Mouse (Mus musculus) MEL (cell line): Measurements from ENCODE around the gene Fhdc1. TPM values are rescaled to one million over a fixed set of nuclear protein-coding genes. Genes with fewer than 3 reads are reported as not detected.

Source experiments
- DNase-seq: peaks from one replicate; pipeline ENCODE4 v3.0.0; 2011; ENCODE audit warnings: low read depth, low spot score
- H3K27ac ChIP-seq: 2 replicates; pipeline ENCODE4 v1.5.1; 2012; ENCODE audit warnings: low read depth, mild to moderate bottlenecking, control low read depth, low read length, moderate library complexity; ENCODE audit not compliant: control insufficient read depth
- H3K27me3 ChIP-seq, 2 experiments: fragments of 150-350 bp in 1 of 2; sonication (generic) in 1 of 2; 2 replicates each; pipeline ENCODE4 v1.6.1; 2012; ENCODE audit warnings: low read length in 2 of 2, mild to moderate bottlenecking in 2 of 2, improper control_type of control experiment in 1 of 2, moderate library complexity in 1 of 2; ENCODE audit not compliant: insufficient read depth in 2 of 2, control insufficient read depth in 1 of 2
- H3K36me3 ChIP-seq, 2 experiments: 2 replicates each; pipeline ENCODE4 v1.6.1; 2012 to 2014; ENCODE audit warnings: low read length in 2 of 2, improper control_type of control experiment in 1 of 2, inconsistent platforms in 1 of 2, mild to moderate bottlenecking in 1 of 2; ENCODE audit not compliant: insufficient read depth in 2 of 2, control insufficient read depth in 1 of 2
- H3K4me1 ChIP-seq, 2 experiments: fragments of 150-350 bp in 1 of 2; sonication (generic) in 1 of 2; 2 replicates each; pipeline ENCODE4 v1.6.1; 2012; ENCODE audit warnings: low read length in 2 of 2, improper control_type of control experiment in 1 of 2, mild to moderate bottlenecking in 1 of 2; ENCODE audit not compliant: insufficient read depth in 2 of 2, control insufficient read depth in 1 of 2
- H3K4me3 ChIP-seq, 2 experiments: fragments of 150-350 bp in 1 of 2; sonication (generic) in 1 of 2; 2 replicates each; pipeline ENCODE4 v1.5.1; 2012; ENCODE audit warnings: low read depth in 2 of 2, low read length in 2 of 2, mild to moderate bottlenecking in 2 of 2, moderate library complexity in 2 of 2, control low read depth in 1 of 2, improper control_type of control experiment in 1 of 2; ENCODE audit not compliant: control insufficient read depth in 1 of 2, insufficient read depth in 1 of 2
- H3K79me2 ChIP-seq: 2 replicates; pipeline ENCODE4 v1.6.1; 2012; ENCODE audit warnings: mild to moderate bottlenecking, low read length, moderate library complexity; ENCODE audit not compliant: control insufficient read depth, poor library complexity, insufficient read depth
- H3K9ac ChIP-seq: 2 replicates; pipeline ENCODE4 v1.6.1; 2012; ENCODE audit warnings: low read depth, mild to moderate bottlenecking, control low read depth, low read length, moderate library complexity; ENCODE audit not compliant: control insufficient read depth, poor library complexity, severe bottlenecking
- H3K9me3 ChIP-seq: fragments of 150-350 bp; sonication (generic); replicated peaks from 2 replicates; pipeline ENCODE4 v1.6.1; 2012; ENCODE audit warnings: mild to moderate bottlenecking, low read length, improper control_type of control experiment, moderate library complexity; ENCODE audit not compliant: insufficient read depth
- CTCF ChIP-seq, 3 experiments: IDR thresholded peaks in 2 of 3; conservative IDR thresholded peaks in 1 of 3; 2 replicates each; pipeline ENCODE4 v1.5.1; 2011 to 2012; ENCODE audit warnings: low read length in 3 of 3, low read depth in 2 of 3, mild to moderate bottlenecking in 2 of 3, improper control_type of control experiment in 1 of 3, inconsistent platforms in 1 of 3, mixed read lengths in 1 of 3, moderate library complexity in 1 of 3; ENCODE audit not compliant: control insufficient read depth in 1 of 3, insufficient read depth in 1 of 3, poor library complexity in 1 of 3, severe bottlenecking in 1 of 3
- E2F4 ChIP-seq: IDR thresholded peaks from 2 replicates; pipeline ENCODE4 v1.6.1; 2011; ENCODE audit warnings: low read depth, low read length, improper control_type of control experiment, borderline replicate concordance
- ELF1 ChIP-seq: IDR thresholded peaks from 2 replicates; pipeline ENCODE4 v1.6.1; 2014; ENCODE audit warnings: low read depth, mild to moderate bottlenecking, inconsistent platforms, low read length, improper control_type of control experiment, moderate library complexity
- ETS1 ChIP-seq: IDR thresholded peaks from 2 replicates; pipeline ENCODE4 v1.6.1; 2012; ENCODE audit warnings: low read depth, mild to moderate bottlenecking, inconsistent platforms, low read length, improper control_type of control experiment, moderate library complexity
- JUND ChIP-seq: IDR thresholded peaks from 2 replicates; pipeline ENCODE4 v1.6.1; 2011; ENCODE audit warnings: low read depth, mild to moderate bottlenecking, improper control_type of control experiment, low read length
- MAFK ChIP-seq: IDR thresholded peaks from 2 replicates; pipeline ENCODE4 v1.6.1; 2011; ENCODE audit warnings: low read depth, mild to moderate bottlenecking, low read length, improper control_type of control experiment, borderline replicate concordance
- MYB ChIP-seq: IDR thresholded peaks from 2 replicates; pipeline ENCODE4 v1.6.1; 2011; ENCODE audit warnings: mild to moderate bottlenecking, low read depth, low read length, improper control_type of control experiment
- MYC ChIP-seq: IDR thresholded peaks from 2 replicates; pipeline ENCODE4 v1.6.1; 2011; ENCODE audit warnings: low read depth, mild to moderate bottlenecking, low read length, improper control_type of control experiment, moderate library complexity
- NELFE ChIP-seq: IDR thresholded peaks from 2 replicates; pipeline ENCODE4 v1.6.1; 2011; ENCODE audit warnings: low read depth, low read length, improper control_type of control experiment
- NRF1 ChIP-seq: IDR thresholded peaks from 2 replicates; pipeline ENCODE4 v1.6.1; 2014; ENCODE audit warnings: low read depth, mild to moderate bottlenecking, inconsistent platforms, low read length, improper control_type of control experiment, moderate library complexity; ENCODE audit not compliant: poor library complexity, insufficient read depth, severe bottlenecking
- POLR2A ChIP-seq, 2 experiments: IDR thresholded peaks; 2 replicates each; pipeline ENCODE4 v1.6.1; 2011 to 2012; ENCODE audit warnings: low read length in 2 of 2, mild to moderate bottlenecking in 2 of 2, control low read depth in 1 of 2, improper control_type of control experiment in 1 of 2, low read depth in 1 of 2, moderate library complexity in 1 of 2; ENCODE audit not compliant: control insufficient read depth in 1 of 2, insufficient read depth in 1 of 2, poor library complexity in 1 of 2
- POLR2AphosphoS2 ChIP-seq: IDR thresholded peaks from 2 replicates; pipeline ENCODE4 v1.6.1; 2011; ENCODE audit warnings: low read length, improper control_type of control experiment
- SIN3A ChIP-seq: IDR thresholded peaks from 2 replicates; pipeline ENCODE4 v1.6.1; 2012; ENCODE audit warnings: low read length, improper control_type of control experiment, inconsistent platforms
- SMC3 ChIP-seq: IDR thresholded peaks from 2 replicates; pipeline ENCODE4 v1.6.1; 2011; ENCODE audit warnings: low read depth, low read length, improper control_type of control experiment
- TAL1 ChIP-seq: IDR thresholded peaks from 2 replicates; pipeline ENCODE4 v1.6.1; 2012; ENCODE audit warnings: mild to moderate bottlenecking, inconsistent platforms, low read length, moderate library complexity, mixed read lengths
- TBP ChIP-seq: IDR thresholded peaks from 2 replicates; pipeline ENCODE4 v1.8.0; 2011; ENCODE audit warnings: low read depth, low read length, improper control_type of control experiment
- TCF12 ChIP-seq: IDR thresholded peaks from 2 replicates; pipeline ENCODE4 v1.6.1; 2014; ENCODE audit warnings: low read depth, mild to moderate bottlenecking, inconsistent platforms, low read length, improper control_type of control experiment, moderate library complexity
- UBTF ChIP-seq: IDR thresholded peaks from 2 replicates; pipeline ENCODE4 v1.6.1; 2012; ENCODE audit warnings: low read depth, mild to moderate bottlenecking, inconsistent platforms, low read length, improper control_type of control experiment, moderate library complexity, borderline replicate concordance; ENCODE audit not compliant: insufficient read depth
- ZKSCAN1 ChIP-seq: IDR thresholded peaks from 2 replicates; pipeline ENCODE4 v1.6.1; 2012; ENCODE audit warnings: low read depth, mild to moderate bottlenecking, inconsistent platforms, low read length, improper control_type of control experiment, moderate library complexity
- ZMIZ1 ChIP-seq: IDR thresholded peaks from 2 replicates; pipeline ENCODE4 v1.6.1; 2012; ENCODE audit warnings: low read depth, mild to moderate bottlenecking, inconsistent platforms, low read length, improper control_type of control experiment, moderate library complexity
- polyA plus RNA-seq, 2 experiments: library from polyadenylated mRNA; stranded (reverse) in 1 of 2; unstranded in 1 of 2; fragments of >175 nt in 1 of 2; fragments of >200 nt in 1 of 2; gene quantifications; 2 replicates each; pipeline versions ENCODE4 v1.2.1 to v1.2.4; 2012; ENCODE audit warnings: low replicate concordance in 2 of 2, low read depth in 1 of 2; ENCODE audit not compliant: insufficient read length in 2 of 2, insufficient read depth in 1 of 2, missing spikeins in 1 of 2
- total RNA-seq: library from RNA; depleted of rRNA; stranded (reverse); fragments of 300-350 nt; gene quantifications from 2 replicates; pipeline ENCODE4 v1.2.3, GENCODE M21; 2012

Gene Fhdc1
- total and polyA plus RNA-seq, 3 experiments, result 0.54 to 2.0 TPM; not detected in 1

- TF ChIP-seq SMC3 (no peak), UBTF (no peak), JUND (no peak), TCF12 (no peak), ZMIZ1 (no peak), NRF1 (no peak), SIN3A (no peak), MYC (no peak), TAL1 (no peak), E2F4 (no peak), POLR2AphosphoS2 (no peak), ELF1 (no peak), MYB (no peak), ETS1 (no peak), CTCF (IDR thresholded peaks at IDR 0.05 in 2 of 3, conservative IDR thresholded peaks at IDR 0.05 in 1 of 3; ENCODE audit: control insufficient read depth in 1 of 3, insufficient read depth in 1 of 3, low read depth in 2 of 3, low read length in 3 of 3, poor library complexity in 1 of 3, severe bottlenecking in 1 of 3) (no peak), NELFE (no peak), ZKSCAN1 (no peak), TBP (no peak), POLR2A (IDR thresholded peaks at IDR 0.05; ENCODE audit: control insufficient read depth in 1 of 2, insufficient read depth in 1 of 2, low read depth in 1 of 2, low read length in 2 of 2, poor library complexity in 1 of 2) (no peak)
- Histone ChIP-seq H3K27me3 (peaks cover 0 to 7% of the 10 kb centered on the region in 2 experiments; a peak in 2 of 4 replicates), H3K27ac (no peak overlapping the region), H3K79me2 (no peaks in the 10 kb centered on the region), H3K36me3 (peaks cover 0 to 9% of the 10 kb centered on the region in 2 experiments; a peak in 2 of 4 replicates), H3K9me3 (no peaks in the 10 kb centered on the region), H3K4me1 (peaks cover 2 to 20% of the 10 kb centered on the region in 2 experiments; a peak in 3 of 4 replicates), H3K4me3 (no peak overlapping the region), H3K9ac (no peak overlapping the region)
- DNase-seq, result no peak
These were observed 70.8 kb downstream of the Fhdc1 start for GRCm38 (mm10) chr3:84409474-84409862.

DNA sequence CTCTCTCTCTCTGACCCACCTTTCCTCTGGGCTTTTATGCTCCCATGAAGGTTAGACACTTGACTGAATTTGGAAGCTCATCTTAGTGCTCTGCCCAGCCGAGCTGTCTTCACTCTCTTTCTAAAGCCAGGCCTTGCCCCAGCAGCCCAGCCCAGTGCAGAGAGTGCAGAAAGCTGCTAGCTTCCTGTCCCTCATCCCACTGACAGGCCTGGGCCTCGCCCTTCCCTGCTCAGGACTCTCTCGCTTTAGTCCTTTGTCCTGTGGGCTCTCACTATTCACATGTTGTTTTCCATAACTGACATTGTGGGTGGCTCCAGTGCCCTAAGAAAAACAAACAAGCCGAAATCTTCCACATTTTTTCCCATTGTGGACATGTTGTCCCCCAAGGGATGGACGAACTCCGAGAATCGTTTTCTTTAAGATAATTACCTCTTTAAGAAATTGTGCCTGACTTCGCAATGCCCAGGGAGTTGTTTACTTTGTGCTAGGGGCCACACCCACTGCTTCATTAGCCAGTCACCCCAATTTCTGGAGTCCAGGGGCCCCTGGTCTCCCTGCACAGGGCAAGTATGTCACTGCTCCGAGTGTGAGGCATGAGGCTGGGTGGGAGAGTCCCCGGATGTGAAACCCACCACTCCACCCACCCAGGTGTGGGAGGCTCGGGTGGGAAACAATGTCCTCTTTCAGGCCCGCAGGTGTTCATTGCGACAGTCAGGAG is 71.3 kb downstream of the Fhdc1 start:
- peaks cover 0 to 5% of the 10 kb centered on the region in 2 experiments; a peak in 2 of 4 replicates for H3K36me3 ChIP-seq
- peaks cover 2 to 15% of the 10 kb centered on the region in 2 experiments; a peak in 3 of 4 replicates for H3K4me1 ChIP-seq
- no peak for DNase-seq
- H3K27ac ChIP-seq, result no peak overlapping the region
- H3K9me3 ChIP-seq, result no peaks in the 10 kb centered on the region
- H3K4me3 ChIP-seq, result no peak overlapping the region
- peaks cover 0 to 7% of the 10 kb centered on the region in 2 experiments; a peak in 2 of 4 replicates for H3K27me3 ChIP-seq
- H3K79me2 ChIP-seq, result no peaks in the 10 kb centered on the region
- H3K9ac ChIP-seq, result no peak overlapping the region
- TF ChIP-seq POLR2A (IDR thresholded peaks at IDR 0.05; ENCODE audit: control insufficient read depth in 1 of 2, insufficient read depth in 1 of 2, low read depth in 1 of 2, low read length in 2 of 2, poor library complexity in 1 of 2) (no peak), MAFK (no peak), ZMIZ1 (no peak)
